Mouse (Mus musculus) brain, embryonic 14.5 days (tissue): Measurements from ENCODE around the gene Cfl1.
"Not testable (repeated sequence)": the region's sequence is repeated elsewhere in the genome, so short reads cannot be mapped to it uniquely, and the experiment has no call there.

Experiments
- CTCF ChIP-seq: fragments of 200-500 bp; IDR thresholded peaks from 2 replicates; pipeline ENCODE4 v1.5.1; 2012; ENCODE audit warnings: inconsistent platforms, mild to moderate bottlenecking, moderate library complexity, borderline replicate concordance; ENCODE audit not compliant: insufficient read depth, insufficient read length; ENCODE audit errors: extremely low read depth
- POLR2A ChIP-seq: fragments of 200-500 bp; IDR thresholded peaks from 2 replicates; pipeline ENCODE4 v1.6.1; 2012; ENCODE audit warnings: mild to moderate bottlenecking, inconsistent platforms, borderline replicate concordance; ENCODE audit not compliant: poor library complexity, insufficient read depth, insufficient read length, severe bottlenecking; ENCODE audit errors: extremely low read depth

- TF ChIP-seq POLR2A, CTCF: not testable (repeated sequence)
Observed at GRCm38 (mm10) chr19:5493301-5493721, 3.1 kb downstream of the Cfl1 start.
